Mouse (Mus musculus) olfactory bulb, adult 2 months (tissue): Measurements from ENCODE around the gene Prkg1.

Experiments used
- CTCF ChIP-seq: fragments of 200-500 bp; IDR thresholded peaks from 2 replicates; pipeline ENCODE4 v1.5.1; 2012; ENCODE audit warnings: low read depth, mild to moderate bottlenecking, low read length, moderate library complexity; ENCODE audit not compliant: insufficient read depth
- POLR2A ChIP-seq: fragments of 200-500 bp; IDR thresholded peaks from 2 replicates; pipeline ENCODE4 v1.6.1; 2012; ENCODE audit warnings: mild to moderate bottlenecking, low read depth, low read length, moderate library complexity; ENCODE audit not compliant: insufficient read depth

- TF ChIP-seq CTCF, result no peak
- TF ChIP-seq POLR2A, result no peak
Observed at GRCm38 (mm10) chr19:30553740-30554139, 1211.1 kb downstream of the Prkg1 start.
